Mouse (Mus musculus): ENCODE measurements around the gene Slc45a3.

Slc45a3 gene

GRCm38 (mm10) chr1:131993169-131994040, 30.6 kb downstream of the Slc45a3 start:
- DNase-seq (ENCODE audit: low read depth), result peak; percentile 40

- DNase-seq (ENCODE audit: low read depth), result peak; percentile 77
Measured at GRCm38 (mm10) chr1:131995062-131995461, 32.3 kb downstream of the Slc45a3 start.

GRCm38 (mm10) chr1:132000506-132000905, 37.7 kb downstream of the Slc45a3 start:
- DNase-seq (ENCODE audit: low read depth), result peak; percentile 60

- peak; percentile 52 for DNase-seq (ENCODE audit: low read depth)
Measured at GRCm38 (mm10) chr1:132001880-132002330, 39.1 kb downstream of the Slc45a3 start.

- no peak for DNase-seq (ENCODE audit: low read depth)
Measured at GRCm38 (mm10) chr1:132003111-132003510, 40.3 kb downstream of the Slc45a3 start.

- DNase-seq (ENCODE audit: low read depth), result peak; percentile 87
Measured at GRCm38 (mm10) chr1:132003817-132004216, 41.0 kb downstream of the Slc45a3 start.

GRCm38 (mm10) chr1:132004574-132005180, 41.9 kb downstream of the Slc45a3 start:
- DNase-seq (ENCODE audit: low read depth), result no peak

- no peak for DNase-seq (ENCODE audit: low read depth)
Measured at GRCm38 (mm10) chr1:132005466-132005865, 42.7 kb downstream of the Slc45a3 start.

GRCm38 (mm10) chr1:132006046-132006445, 43.3 kb downstream of the Slc45a3 start:
- no peak for DNase-seq (ENCODE audit: low read depth)

- no peak for DNase-seq (ENCODE audit: low read depth)
Measured at GRCm38 (mm10) chr1:132006721-132007120, 44.0 kb downstream of the Slc45a3 start.

GRCm38 (mm10) chr1:132007282-132007815, 44.6 kb downstream of the Slc45a3 start, which contains the start of gene Elk4:
Gene Elk4, plus strand, starts transcription at chr1:132007607.
- DNase-seq (ENCODE audit: low read depth), result peak; percentile 94

- peak; percentile 92 for DNase-seq (ENCODE audit: low read depth)
Measured at GRCm38 (mm10) chr1:132007828-132008827, 45.4 kb downstream of the Slc45a3 start.

GRCm38 (mm10) chr1:132008881-132009644, 46.3 kb downstream of the Slc45a3 start:
- DNase-seq (ENCODE audit: low read depth), result peak; percentile 39

- peak; percentile 87 for DNase-seq (ENCODE audit: low read depth)
Measured at GRCm38 (mm10) chr1:132010632-132011501, 48.1 kb downstream of the Slc45a3 start.

GRCm38 (mm10) chr1:132011785-132012184, 49.0 kb downstream of the Slc45a3 start:
- no peak for DNase-seq (ENCODE audit: low read depth)

- DNase-seq (ENCODE audit: low read depth), result no peak
Measured at GRCm38 (mm10) chr1:132012861-132013260, 50.1 kb downstream of the Slc45a3 start.

GRCm38 (mm10) chr1:132014800-132015199, 52.0 kb downstream of the Slc45a3 start:
- no peak for DNase-seq (ENCODE audit: low read depth)

- no peak for DNase-seq (ENCODE audit: low read depth)
Measured at GRCm38 (mm10) chr1:132016691-132017090, 53.9 kb downstream of the Slc45a3 start.

GRCm38 (mm10) chr1:132019876-132020275, 57.1 kb downstream of the Slc45a3 start:
- no peak for DNase-seq (ENCODE audit: low read depth)

GRCm38 (mm10) chr1:132022107-132022506, 59.3 kb downstream of the Slc45a3 start:
- no peak for DNase-seq (ENCODE audit: low read depth)
